Mouse (Mus musculus) heart, embryonic 13.5 days (tissue): ENCODE data around the gene Etv2. TPM values are rescaled to one million over a fixed set of nuclear protein-coding genes. Genes with fewer than 3 reads are reported as not detected.

ENCODE experiments used
- ATAC-seq: fragments of 200-750 bp; cut with Nextera tagmentation; 2 replicates; pipeline ENCODE4 v1.8.0; 2017; ENCODE audit warnings: moderate TSS enrichment; ENCODE audit not compliant: insufficient number of reproducible peaks, low FRiP score, low TSS enrichment; ENCODE audit errors: extremely low read depth
- H3K27ac ChIP-seq: fragments of 300-500 bp; sonication (generic); replicated peaks from 2 replicates; pipeline ENCODE4 v1.5.1; 2015; ENCODE audit warnings: moderate library complexity, mild to moderate bottlenecking, inconsistent platforms
- H3K27me3 ChIP-seq: fragments of 300-500 bp; sonication (generic); replicated peaks from 2 replicates; pipeline ENCODE4 v1.6.1; 2015; ENCODE audit warnings: mild to moderate bottlenecking, inconsistent platforms
- H3K36me3 ChIP-seq: fragments of 300-500 bp; sonication (generic); 2 replicates; pipeline ENCODE4 v1.6.1; 2015; ENCODE audit warnings: mild to moderate bottlenecking, inconsistent platforms
- H3K4me1 ChIP-seq: fragments of 300-500 bp; sonication (generic); 2 replicates; pipeline ENCODE4 v1.6.1; 2015; ENCODE audit warnings: inconsistent platforms
- H3K4me2 ChIP-seq: fragments of 300-500 bp; sonication (generic); 2 replicates; pipeline ENCODE4 v1.6.1; 2015; ENCODE audit warnings: inconsistent platforms, mild to moderate bottlenecking, moderate library complexity
- H3K4me3 ChIP-seq: fragments of 300-500 bp; sonication (generic); 2 replicates; pipeline ENCODE4 v1.5.1; 2015; ENCODE audit warnings: moderate library complexity, mild to moderate bottlenecking, inconsistent platforms
- H3K9ac ChIP-seq: fragments of 300-500 bp; sonication (generic); 2 replicates; pipeline ENCODE4 v1.6.1; 2015; ENCODE audit warnings: inconsistent platforms, mild to moderate bottlenecking, moderate library complexity
- H3K9me3 ChIP-seq: fragments of 300-500 bp; sonication (generic); 2 replicates; pipeline ENCODE4 v1.6.1; 2016; ENCODE audit warnings: inconsistent platforms
- whole genome bisulfite sequencing: fragments of 180-500 bp; shearing (Covaris S2); methylation state at CpG from one replicate; pipeline ENCODE4 v1.1.7; 2015; ENCODE audit warnings: mixed read lengths; 5-methylcytosine and 5-hydroxymethylcytosine counted together
- polyA plus RNA-seq: library from polyadenylated mRNA; unstranded; fragments of >200 nt; fragmentation: Nextera tagmentation; extraction: Ambion mirVana; gene quantifications from 2 replicates; pipeline ENCODE4 v1.2.1, GENCODE M21; 2015

Etv2 gene
- polyA plus RNA-seq, 1 experiment from 2014 or later, result 0.37 TPM

- H3K27me3 ChIP-seq, result 0 out of 2 replicates have a peak, but pooled peaks cover 3% of the 10 kb centered on the region
- H3K4me3 ChIP-seq, result no peak within 1 kb of the TSS
- no peak within 1 kb of the TSS for H3K9ac ChIP-seq
- 77% methylated on average over 8 of the region's 8 CpGs for WGBS
- H3K4me1 ChIP-seq, result peaks cover 14% of the 10 kb centered on the region
- no peak for ATAC-seq
- no peak within 1 kb of the TSS for H3K27ac ChIP-seq
- no peak within 1 kb of the TSS for H3K4me2 ChIP-seq
- no peaks in the 10 kb centered on the region for H3K9me3 ChIP-seq
- H3K36me3 ChIP-seq, result peaks cover 29% of the 10 kb centered on the region
Observed at GRCm38 (mm10) chr7:30612654-30613402, 22.8 kb downstream of the Etv2 start, which contains the start of gene Upk1a. TSS of gene Upk1a (minus strand) at chr7:30612847.

DNA sequence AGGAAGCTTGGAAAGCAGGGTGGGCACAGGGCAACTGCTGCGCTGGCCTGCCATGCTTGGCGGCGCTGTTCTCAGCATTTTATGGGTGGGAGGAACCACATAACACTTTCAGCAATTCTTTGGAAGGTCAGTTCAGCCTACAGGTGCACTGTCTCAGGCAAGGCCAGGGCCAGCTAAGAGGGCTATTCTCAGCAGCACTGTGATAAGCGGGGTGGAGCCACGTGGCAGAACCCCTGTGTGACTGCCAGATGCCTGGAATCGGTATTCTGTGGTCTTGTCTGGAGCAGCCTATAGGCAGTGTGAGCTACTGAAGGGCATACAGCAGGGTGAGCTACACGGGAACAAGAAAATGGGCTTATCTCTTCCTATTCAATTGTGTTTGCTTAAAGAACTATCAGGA lies 25.6 kb downstream of the Etv2 start:
- H3K4me1 ChIP-seq, result peaks cover 14% of the 10 kb centered on the region
- 0 out of 2 replicates have a peak, but pooled peaks cover 3% of the 10 kb centered on the region for H3K27me3 ChIP-seq
- H3K9me3 ChIP-seq, result no peaks in the 10 kb centered on the region
- H3K36me3 ChIP-seq, result peaks cover 1% of the 10 kb centered on the region; the same call in 1 of the 2 replicates
- 27% methylated on average over 7 of the region's 7 CpGs for WGBS
- no peak overlapping the region for H3K9ac ChIP-seq
- no peak overlapping the region for H3K4me3 ChIP-seq
- no peak overlapping the region for H3K4me2 ChIP-seq
- peak overlapping the region; percentile 13; the same call in 1 of the 2 replicates for H3K27ac ChIP-seq
- peak; percentile 45; the same call in 1 of the 2 replicates for ATAC-seq

- Histone ChIP-seq H3K4me3 (no peak overlapping the region), H3K27ac (no peak overlapping the region), H3K27me3 (0 out of 2 replicates have a peak, but pooled peaks cover 3% of the 10 kb centered on the region), H3K4me2 (no peak overlapping the region), H3K9me3 (no peaks in the 10 kb centered on the region), H3K36me3 (no peaks in the 10 kb centered on the region), H3K4me1 (peaks cover 14% of the 10 kb centered on the region), H3K9ac (no peak overlapping the region)
- 48% methylated on average over 16 of the region's 16 CpGs for WGBS
- ATAC-seq, result no peak
Observed at GRCm38 (mm10) chr7:30608476-30608875, 27.2 kb downstream of the Etv2 start.

- Histone ChIP-seq H3K27ac (no peak overlapping the region), H3K36me3 (no peaks in the 10 kb centered on the region), H3K9ac (no peak overlapping the region), H3K4me1 (peaks cover 14% of the 10 kb centered on the region), H3K4me2 (no peak overlapping the region), H3K9me3 (no peaks in the 10 kb centered on the region), H3K27me3 (0 out of 2 replicates have a peak, but pooled peaks cover 3% of the 10 kb centered on the region), H3K4me3 (no peak overlapping the region)
- WGBS, result 21% methylated on average over 8 of the region's 8 CpGs
- no peak for ATAC-seq
Observed at GRCm38 (mm10) chr7:30607706-30608309, 27.8 kb downstream of the Etv2 start.

DNA sequence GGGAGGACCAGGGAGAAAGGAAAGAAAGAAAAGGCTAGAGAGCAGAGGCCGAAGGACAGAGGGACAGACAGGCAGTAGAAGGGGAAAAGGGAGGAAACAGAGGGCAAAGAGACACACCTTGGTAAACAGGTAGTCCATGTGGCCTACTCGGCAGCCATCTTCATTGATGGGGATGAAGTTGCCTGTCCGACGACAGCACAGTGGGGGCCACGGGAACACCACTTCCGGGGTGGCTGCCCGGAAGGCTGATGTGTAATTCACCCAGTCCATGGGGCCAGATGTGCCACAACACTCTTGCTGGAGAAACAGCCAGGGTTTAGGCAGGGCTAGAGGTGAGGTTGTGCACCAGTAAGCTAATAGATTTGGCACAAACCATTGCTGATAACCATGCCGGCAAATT lies 30.7 kb downstream of the Etv2 start:
- H3K4me1 ChIP-seq, result peaks cover 18% of the 10 kb centered on the region
- no peak overlapping the region for H3K9ac ChIP-seq
- 0 out of 2 replicates have a peak, but pooled peaks cover 3% of the 10 kb centered on the region for H3K27me3 ChIP-seq
- 76% methylated on average over 8 of the region's 8 CpGs for WGBS
- no peak overlapping the region for H3K4me2 ChIP-seq
- no peak overlapping the region for H3K27ac ChIP-seq
- no peaks in the 10 kb centered on the region for H3K36me3 ChIP-seq
- no peak overlapping the region for H3K4me3 ChIP-seq
- no peaks in the 10 kb centered on the region for H3K9me3 ChIP-seq
- ATAC-seq, result no peak

GRCm38 (mm10) chr7:30604424-30604823 lies 31.2 kb downstream of the Etv2 start:
- no peak overlapping the region for H3K4me3 ChIP-seq
- peaks cover 18% of the 10 kb centered on the region for H3K4me1 ChIP-seq
- H3K27ac ChIP-seq, result no peak overlapping the region
- no peak overlapping the region for H3K9ac ChIP-seq
- H3K4me2 ChIP-seq, result no peak overlapping the region
- H3K36me3 ChIP-seq, result no peaks in the 10 kb centered on the region
- WGBS, result 41% methylated on average over 8 of the region's 8 CpGs
- H3K9me3 ChIP-seq, result no peaks in the 10 kb centered on the region
- H3K27me3 ChIP-seq, result 0 out of 2 replicates have a peak, but pooled peaks cover 3% of the 10 kb centered on the region
- ATAC-seq, result no peak

- no peak for ATAC-seq
- H3K9ac ChIP-seq, result no peak overlapping the region
- no peak overlapping the region for H3K4me3 ChIP-seq
- H3K36me3 ChIP-seq, result no peaks in the 10 kb centered on the region
- H3K4me1 ChIP-seq, result peaks cover 15% of the 10 kb centered on the region
- WGBS, result 27% methylated on average over 3 of the region's 3 CpGs
- H3K27me3 ChIP-seq, result 0 out of 2 replicates have a peak, but pooled peaks cover 5% of the 10 kb centered on the region
- H3K4me2 ChIP-seq, result no peak overlapping the region
- no peak overlapping the region for H3K27ac ChIP-seq
- H3K9me3 ChIP-seq, result no peaks in the 10 kb centered on the region
Observed at GRCm38 (mm10) chr7:30602583-30602982, 33.1 kb downstream of the Etv2 start.

DNA sequence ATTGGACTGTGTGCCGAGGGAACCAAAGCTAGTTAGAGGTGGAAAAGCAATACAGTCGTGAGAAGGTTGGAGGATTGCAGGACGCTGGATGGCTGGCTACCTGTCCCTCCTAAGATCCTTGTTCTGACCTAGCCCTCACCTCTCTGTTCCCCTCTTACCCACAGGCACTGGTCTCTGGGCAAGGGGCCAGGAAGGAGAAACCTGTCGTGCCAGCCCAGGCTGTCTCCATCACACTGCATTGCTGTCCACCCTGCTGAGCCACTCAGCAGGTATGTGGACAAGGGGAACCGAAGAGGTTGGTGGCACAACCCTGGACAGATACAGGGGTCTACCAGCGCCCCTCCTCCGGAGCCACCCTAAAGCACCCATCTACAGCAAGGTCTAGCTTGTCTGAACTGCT lies 35.0 kb downstream of the Etv2 start:
- Histone ChIP-seq H3K27ac (no peak overlapping the region), H3K36me3 (no peaks in the 10 kb centered on the region), H3K4me1 (peaks cover 15% of the 10 kb centered on the region), H3K9ac (peak overlapping the region; percentile 21; the same call in 1 of the 2 replicates), H3K4me2 (peak overlapping the region; percentile 49; the same call in 1 of the 2 replicates), H3K27me3 (peaks cover 16% of the 10 kb centered on the region), H3K9me3 (no peaks in the 10 kb centered on the region), H3K4me3 (no peak overlapping the region)
- WGBS, result 55% methylated on average over 7 of the region's 7 CpGs
- ATAC-seq, result no peak

GRCm38 (mm10) chr7:30599933-30600353 lies 35.7 kb downstream of the Etv2 start:
- Histone ChIP-seq H3K27ac (no peak overlapping the region), H3K36me3 (no peaks in the 10 kb centered on the region), H3K9me3 (no peaks in the 10 kb centered on the region), H3K4me3 (no peak overlapping the region), H3K27me3 (peaks cover 23% of the 10 kb centered on the region), H3K4me2 (peak overlapping the region; percentile 49), H3K4me1 (peaks cover 15% of the 10 kb centered on the region), H3K9ac (0 out of 2 replicates have a peak overlapping the region, but pooled peaks have one; percentile 21)
- peak; percentile 85 for ATAC-seq
- under 1% methylated on average over 16 of the region's 16 CpGs for WGBS

- Histone ChIP-seq H3K4me2 (peak within 1 kb of the TSS; percentile 49; the same call in 1 of the 2 replicates), H3K4me1 (peaks cover 15% of the 10 kb centered on the region), H3K27me3 (peaks cover 30% of the 10 kb centered on the region), H3K9ac (no peak within 1 kb of the TSS), H3K36me3 (no peaks in the 10 kb centered on the region), H3K27ac (no peak within 1 kb of the TSS), H3K9me3 (no peaks in the 10 kb centered on the region), H3K4me3 (no peak within 1 kb of the TSS)
- ATAC-seq, result no peak
- WGBS, result 88% methylated on average over 12 of the region's 12 CpGs
Observed at GRCm38 (mm10) chr7:30598786-30599185, 36.9 kb downstream of the Etv2 start, which contains the start of gene Zbtb32. TSS of gene Zbtb32 (minus strand) at chr7:30598909.

- Histone ChIP-seq H3K9me3 (no peaks in the 10 kb centered on the region), H3K36me3 (no peaks in the 10 kb centered on the region), H3K4me3 (no peak overlapping the region), H3K9ac (no peak overlapping the region), H3K4me2 (no peak overlapping the region), H3K27ac (no peak overlapping the region), H3K4me1 (peaks cover 12% of the 10 kb centered on the region), H3K27me3 (peaks cover 30% of the 10 kb centered on the region)
- no peak for ATAC-seq
- WGBS, result 72% methylated on average over 5 of the region's 5 CpGs
Observed at GRCm38 (mm10) chr7:30596811-30597210, 38.8 kb downstream of the Etv2 start.
